ENCODE assay signal across 21 mouse cellular contexts in genomic region chr7:98721172-98721571, GRCm38 (mm10). TPM values are rescaled to one million over a fixed set of nuclear protein-coding genes. Genes with fewer than 3 reads are reported as not detected.
A peak's percentile ranks its signal among the peaks of the same experiment; 100 is the strongest.
DNase-seq lines count a peak whose midpoint lies in the region; ATAC-seq lines count a peak whose summit lies in the region.
"Had no signal": no experiment of that assay in that cellular context is flagged by ENCODE, and none has a peak within 500 bp of the region (broad histone marks: within the 10 kb centered on the region; RNA-seq: fewer than 3 reads in every experiment).

No protein-coding gene starts in this region.

- H3K36me3 ChIP-seq in kidney, embryonic 14.5 days (ENCODE audit: control insufficient read depth, insufficient read depth, low read length), result peaks cover 20% of the 10 kb centered on the region
- 0 out of 2 replicates have a peak, but pooled peaks cover 4% of the 10 kb centered on the region for H3K36me3 ChIP-seq in midbrain, embryonic 11.5 days (ENCODE audit: control insufficient read depth, insufficient read depth, low read length)
- peaks cover 16% of the 10 kb centered on the region for H3K36me3 ChIP-seq in midbrain, embryonic 13.5 days
- peaks cover 4% of the 10 kb centered on the region; the same call in 1 of the 2 replicates for H3K36me3 ChIP-seq in limb, embryonic 11.5 days (ENCODE audit: control insufficient read depth, insufficient read depth, low read length)
- H3K36me3 ChIP-seq in heart, embryonic 12.5 days, result peaks cover 16% of the 10 kb centered on the region

- no peaks in the 10 kb centered on the region for H3K9me3 ChIP-seq in kidney, embryonic 14.5 days (ENCODE audit: control insufficient read depth, low read length)
- no peaks in the 10 kb centered on the region for H3K9me3 ChIP-seq in midbrain, embryonic 11.5 days (ENCODE audit: control insufficient read depth, low read length)
- no peaks in the 10 kb centered on the region for H3K9me3 ChIP-seq in midbrain, embryonic 13.5 days
- no peaks in the 10 kb centered on the region for H3K9me3 ChIP-seq in limb, embryonic 11.5 days (ENCODE audit: control insufficient read depth, low read length)
- H3K9me3 ChIP-seq in heart, embryonic 12.5 days (replicated peaks), result no peaks in the 10 kb centered on the region
- H3K9me3 ChIP-seq: embryonic facial prominence, embryonic 15.5 days; forebrain, embryonic 15.5 days; heart, embryonic 13.5 days; hindbrain, embryonic 12.5 days; liver, embryonic 12.5 days had no signal

- peak; percentile 50; the same call in 1 of the 2 replicates for ATAC-seq in kidney, embryonic 14.5 days (ENCODE audit: low FRiP score, low TSS enrichment)
- ATAC-seq in midbrain, embryonic 11.5 days (ENCODE audit: low FRiP score), result no peak
- ATAC-seq in midbrain, embryonic 13.5 days, result no peak
- peak; percentile 65 for ATAC-seq in limb, embryonic 11.5 days (ENCODE audit: insufficient number of reproducible peaks, low FRiP score, low TSS enrichment, low read depth)
- no peak for ATAC-seq in inflammation-experienced regulatory T-cells, adult 6 months
- ATAC-seq in heart, embryonic 12.5 days (ENCODE audit: insufficient number of reproducible peaks, low FRiP score), result no peak
- ATAC-seq: forebrain, embryonic 15.5 days; liver, embryonic 12.5 days had no signal

- no peak overlapping the region for H3K4me2 ChIP-seq in kidney, embryonic 14.5 days (replicated peaks; ENCODE audit: low read depth, low read length)
- no peak overlapping the region for H3K4me2 ChIP-seq in midbrain, embryonic 11.5 days
- H3K4me2 ChIP-seq in midbrain, embryonic 13.5 days (replicated peaks), result no peak overlapping the region
- H3K4me2 ChIP-seq in limb, embryonic 11.5 days (ENCODE audit: low read depth, severe bottlenecking), result 0 out of 2 replicates have a peak overlapping the region, but pooled peaks have one; percentile 18
- H3K4me2 ChIP-seq in heart, embryonic 12.5 days, result no peak overlapping the region
- H3K4me2 ChIP-seq: embryonic facial prominence, embryonic 15.5 days; forebrain, embryonic 15.5 days; heart, embryonic 13.5 days; hindbrain, embryonic 12.5 days; liver, embryonic 12.5 days had no signal

- H3K9ac ChIP-seq in kidney, embryonic 14.5 days (ENCODE audit: low read depth, low read length), result no peak overlapping the region
- no peak overlapping the region for H3K9ac ChIP-seq in midbrain, embryonic 11.5 days (ENCODE audit: low read length)
- no peak overlapping the region for H3K9ac ChIP-seq in midbrain, embryonic 13.5 days (replicated peaks)
- no peak overlapping the region for H3K9ac ChIP-seq in limb, embryonic 11.5 days (ENCODE audit: low read length)
- H3K9ac ChIP-seq in heart, embryonic 12.5 days, result no peak overlapping the region
- H3K9ac ChIP-seq: embryonic facial prominence, embryonic 15.5 days; forebrain, embryonic 15.5 days; heart, embryonic 13.5 days; hindbrain, embryonic 12.5 days; liver, embryonic 12.5 days had no signal

- 31% methylated on average over 5 of the region's 5 CpGs for whole genome bisulfite sequencing in kidney, embryonic 14.5 days
- 89% methylated on average over 5 of the region's 5 CpGs for WGBS in midbrain, embryonic 11.5 days
- WGBS in midbrain, embryonic 13.5 days, result 79% methylated on average over 5 of the region's 5 CpGs
- WGBS in limb, embryonic 11.5 days, result 7% methylated on average over 5 of the region's 5 CpGs
- WGBS in heart, embryonic 12.5 days, result 77% methylated on average over 5 of the region's 5 CpGs

- H3K27ac ChIP-seq in kidney, embryonic 14.5 days (ENCODE audit: low read depth, low read length), result no peak overlapping the region
- no peak overlapping the region for H3K27ac ChIP-seq in midbrain, embryonic 11.5 days (ENCODE audit: low read depth, low read length)
- no peak overlapping the region for H3K27ac ChIP-seq in midbrain, embryonic 13.5 days
- H3K27ac ChIP-seq in limb, embryonic 11.5 days (replicated peaks; ENCODE audit: low read depth, low read length), result no peak overlapping the region
- H3K27ac ChIP-seq in heart, embryonic 12.5 days (ENCODE audit: poor library complexity, severe bottlenecking), result no peak overlapping the region
- H3K27ac ChIP-seq: embryonic facial prominence, embryonic 15.5 days; forebrain, embryonic 15.5 days; heart, embryonic 13.5 days; hindbrain, embryonic 12.5 days; liver, embryonic 12.5 days had no signal

- H3K4me3 ChIP-seq in kidney, embryonic 14.5 days (ENCODE audit: low read length), result no peak overlapping the region
- H3K4me3 ChIP-seq in midbrain, embryonic 11.5 days (ENCODE audit: low read depth, low read length), result no peak overlapping the region
- H3K4me3 ChIP-seq in midbrain, embryonic 13.5 days (replicated peaks), result no peak overlapping the region
- no peak overlapping the region for H3K4me3 ChIP-seq in limb, embryonic 11.5 days (ENCODE audit: low read depth, low read length)
- no peak overlapping the region for H3K4me3 ChIP-seq in heart, embryonic 12.5 days
- H3K4me3 ChIP-seq: embryonic facial prominence, embryonic 15.5 days; forebrain, embryonic 15.5 days; heart, embryonic 13.5 days; hindbrain, embryonic 12.5 days; liver, embryonic 12.5 days had no signal

- peaks cover 26% of the 10 kb centered on the region for H3K4me1 ChIP-seq in kidney, embryonic 14.5 days (ENCODE audit: control insufficient read depth, insufficient read depth, low read length)
- no peaks in the 10 kb centered on the region for H3K4me1 ChIP-seq in midbrain, embryonic 11.5 days (ENCODE audit: control insufficient read depth, insufficient read depth, low read length)
- H3K4me1 ChIP-seq in midbrain, embryonic 13.5 days (replicated peaks), result no peaks in the 10 kb centered on the region
- H3K4me1 ChIP-seq in limb, embryonic 11.5 days (ENCODE audit: control insufficient read depth, insufficient read depth, low read length), result peaks cover 25% of the 10 kb centered on the region
- peaks cover 24% of the 10 kb centered on the region for H3K4me1 ChIP-seq in heart, embryonic 12.5 days (replicated peaks)
- H3K4me1 ChIP-seq: hindbrain, embryonic 12.5 days; liver, embryonic 12.5 days had no signal

- no peaks in the 10 kb centered on the region for H3K27me3 ChIP-seq in kidney, embryonic 14.5 days (ENCODE audit: control insufficient read depth, insufficient read depth, low read length)
- no peaks in the 10 kb centered on the region for H3K27me3 ChIP-seq in midbrain, embryonic 11.5 days (ENCODE audit: control insufficient read depth, insufficient read depth, low read length)
- H3K27me3 ChIP-seq in midbrain, embryonic 13.5 days, result no peaks in the 10 kb centered on the region
- peaks cover 5% of the 10 kb centered on the region for H3K27me3 ChIP-seq in limb, embryonic 11.5 days (ENCODE audit: control insufficient read depth, insufficient read depth, low read length)
- H3K27me3 ChIP-seq in heart, embryonic 12.5 days (replicated peaks), result 0 out of 2 replicates have a peak, but pooled peaks cover 5% of the 10 kb centered on the region
- H3K27me3 ChIP-seq: embryonic facial prominence, embryonic 15.5 days; forebrain, embryonic 15.5 days; hindbrain, embryonic 12.5 days; liver, embryonic 12.5 days had no signal

- DNase-seq in kidney, postnatal 4 days, result no peak
- peak; percentile 17 for DNase-seq in midbrain, embryonic 11.5 days (ENCODE audit: low spot score, missing footprints)
- DNase-seq in limb, embryonic 11.5 days (ENCODE audit: low spot score), result no peak
- DNase-seq: adrenal gland, postnatal 25 days; cerebellum, adult 9-10 months; gastrocnemius, postnatal 25 days; heart, adult 18-20 months; heart, postnatal 14 days; kidney, adult 18-20 months; lung, adult 18-20 months; midbrain, embryonic 14.5 days; right cerebral cortex, postnatal 14 days had no signal

RNA-seq across cellular contexts. Expression of gene Thap12, which starts 18.3 kb away (rescaled TPM):
- 50.3 and 81.3 TPM in 2 replicates for polyA plus RNA-seq in kidney, embryonic 14.5 days (2014; fragmentation: Nextera tagmentation; extraction: Ambion mirVana)
- polyA plus RNA-seq in midbrain, embryonic 11.5 days (2014; fragmentation: Nextera tagmentation; extraction: Ambion mirVana), result 91.3 and 95.2 TPM in 2 replicates
- 48.9 and 52.2 TPM in 2 replicates for polyA plus RNA-seq in midbrain, embryonic 13.5 days (2015; fragmentation: Nextera tagmentation; extraction: Ambion mirVana)
- polyA plus RNA-seq in limb, embryonic 11.5 days (2014; fragmentation: Nextera tagmentation; extraction: Ambion mirVana), result 78.3 and 87.2 TPM in 2 replicates
- polyA plus RNA-seq in inflammation-experienced regulatory T-cells, adult 6 months (2017; shearing (Covaris generic)), result 10 to 100 TPM; 13.2 to 14.9 (median 13.9) TPM
- polyA plus RNA-seq in heart, embryonic 12.5 days (2016; fragmentation: Nextera tagmentation; extraction: Ambion mirVana), result 49.2 and 50.1 TPM in 2 replicates

Comparison
In these comparisons a context has a peak if more than half of its experiments do, and no peak if none do; other contexts are left out.
1. ATAC-seq: peak in kidney, embryonic 14.5 days (single experiment) and limb, embryonic 11.5 days (single experiment); none in midbrain, embryonic 11.5 days (single experiment), midbrain, embryonic 13.5 days (single experiment), inflammation-experienced regulatory T-cells, adult 6 months (single experiment) and heart, embryonic 12.5 days (single experiment).